Mouse (Mus musculus) cerebellum, postnatal 25 days (tissue): ENCODE measurements around the gene Bckdhb.
"Not testable (repeated sequence)": the region's sequence is repeated elsewhere in the genome, so short reads cannot be mapped to it uniquely, and the experiment has no call there.

Experiments
- DNase-seq, 2 experiments: peaks; one replicate each; pipeline ENCODE4 v3.0.0; 2021; ENCODE audit warnings: mixed read lengths in 2 of 2

Gene Bckdhb

GRCm38 (mm10) chr9:83924878-83925687, at the start of gene Bckdhb:
Gene Bckdhb, plus strand, starts transcription at chr9:83925145.
- DNase-seq: peak; percentile 97 to 99

GRCm38 (mm10) chr9:83882191-83882590, 42.8 kb upstream of the Bckdhb start:
- DNase-seq: peak; percentile 5 to 10

GRCm38 (mm10) chr9:83886149-83886548, 38.8 kb upstream of the Bckdhb start:
- DNase-seq: no peak

GRCm38 (mm10) chr9:83888214-83888613, 36.7 kb upstream of the Bckdhb start:
- no peak for DNase-seq

GRCm38 (mm10) chr9:83893073-83893472, 31.9 kb upstream of the Bckdhb start:
- DNase-seq: no peak

- no peak for DNase-seq
These were observed 31.1 kb upstream of the Bckdhb start for GRCm38 (mm10) chr9:83893767-83894330.

GRCm38 (mm10) chr9:83902086-83902485, 22.9 kb upstream of the Bckdhb start:
- DNase-seq: no peak

GRCm38 (mm10) chr9:83905820-83906219, 19.1 kb upstream of the Bckdhb start:
- DNase-seq: no peak

GRCm38 (mm10) chr9:83907017-83907416, 17.9 kb upstream of the Bckdhb start:
- no peak for DNase-seq

- DNase-seq: no peak
These were observed 15.1 kb upstream of the Bckdhb start for GRCm38 (mm10) chr9:83909836-83910235.

GRCm38 (mm10) chr9:83910926-83911325, 14.0 kb upstream of the Bckdhb start:
- no peak for DNase-seq

GRCm38 (mm10) chr9:83922076-83922475, 2.9 kb upstream of the Bckdhb start:
- DNase-seq: no peak

- DNase-seq: peak in 1 of 2 experiments; percentile 13
These were observed 589 bp upstream of the Bckdhb start for GRCm38 (mm10) chr9:83924356-83924755.

GRCm38 (mm10) chr9:83925688-83926041, 720 bp downstream of the Bckdhb start:
- peak; percentile 54 to 76 for DNase-seq

- DNase-seq: no peak
These were observed 1.4 kb downstream of the Bckdhb start for GRCm38 (mm10) chr9:83926302-83926701.

- not testable (repeated sequence) for DNase-seq
These were observed 14.6 kb downstream of the Bckdhb start for GRCm38 (mm10) chr9:83939501-83939900.

GRCm38 (mm10) chr9:83940016-83940415, 15.1 kb downstream of the Bckdhb start:
- no peak for DNase-seq

GRCm38 (mm10) chr9:83940537-83941363, 15.8 kb downstream of the Bckdhb start:
- no peak for DNase-seq

GRCm38 (mm10) chr9:83951336-83951735, 26.4 kb downstream of the Bckdhb start:
- DNase-seq: no peak

- peak; percentile 77 to 87 for DNase-seq
These were observed 31.8 kb downstream of the Bckdhb start for GRCm38 (mm10) chr9:83956632-83957314.

- DNase-seq: peak; percentile 81 to 90
These were observed 37.4 kb downstream of the Bckdhb start for GRCm38 (mm10) chr9:83962098-83963086.

- DNase-seq: no peak
These were observed 38.4 kb downstream of the Bckdhb start for GRCm38 (mm10) chr9:83963296-83963695.
